Mouse (Mus musculus): Measurements from ENCODE around the gene Gm11555.

GRCm38 (mm10) chr11:99659256-99659655 is 9.2 kb upstream of the Gm11555 start:
- TF ChIP-seq CTCF (IDR thresholded peaks at IDR 0.05; ENCODE audit: low read depth, low read length) (no peak), POLR2A (IDR thresholded peaks at IDR 0.05; ENCODE audit: borderline replicate concordance, low read depth, low read length) (no peak)

All from bone marrow macrophage, adult 2 months (primary cell).